Comparison of ENCODE assay signal across 17 mouse cellular contexts in genomic region chr8:70710296-70710695, GRCm38 (mm10). TPM values are rescaled to one million over a fixed set of nuclear protein-coding genes. Genes with fewer than 3 reads are reported as not detected.
DNase-seq lines count a peak whose midpoint lies in the region.
"Had no signal": no experiment of that assay in that cellular context is flagged by ENCODE, and none has a peak within 500 bp of the region (broad histone marks: within the 10 kb centered on the region; RNA-seq: fewer than 3 reads in every experiment).

No protein-coding gene starts in this region.

- peak; percentile 97 for DNase-seq in heart, adult 11 months
- no peak for DNase-seq in heart, embryonic 10.5 days (ENCODE audit: low spot score)
- DNase-seq in 3T3-L1 (ENCODE audit: low read depth, low spot score) (peak; percentile 90), adipocyte (ENCODE audit: low spot score) (peak; percentile 49)
- peak; percentile 76 for DNase-seq in gastrocnemius, postnatal 14 days
- no peak for DNase-seq in T-cell, adult 2 months (ENCODE audit: low spot score)
- no peak for DNase-seq in ovary, postnatal 14 days (ENCODE audit: low spot score)
- DNase-seq: embryo, embryonic 11 days; layer of hippocampus, postnatal 36 days; liver, postnatal 0 days; right cerebral cortex, postnatal 25 days; thymus, postnatal 14 days had no signal

- H3K4me3 ChIP-seq in heart, embryonic 10.5 days: no peak overlapping the region
- H3K4me3 ChIP-seq: erythroblast, embryonic 14.5 days; heart, embryonic 15.5 days; limb, embryonic 13.5 days had no signal

- H3K27ac ChIP-seq in heart, embryonic 10.5 days: no peak overlapping the region
- H3K27ac ChIP-seq: heart, embryonic 15.5 days; limb, embryonic 13.5 days had no signal

- intact Hi-C loops in gastrocnemius, postnatal 14 days (cut with DNase I; ENCODE audit: low total_unique reads): loop anchor here (5.0 kb wide), 1 partner anchor 37 kb away; no protein-coding TSS in a partner anchor

- H3K27me3 ChIP-seq in heart, embryonic 10.5 days (ENCODE audit: insufficient read depth, poor library complexity, severe bottlenecking): peaks cover 17% of the 10 kb centered on the region; the same call in 1 of the 2 replicates
- H3K27me3 ChIP-seq: heart, embryonic 15.5 days; limb, embryonic 13.5 days had no signal

- no peaks in the 10 kb centered on the region for H3K36me3 ChIP-seq in heart, embryonic 10.5 days
- H3K36me3 ChIP-seq: heart, embryonic 15.5 days; limb, embryonic 13.5 days had no signal

- peaks cover 10% of the 10 kb centered on the region; the same call in 1 of the 2 replicates for H3K4me1 ChIP-seq in heart, embryonic 10.5 days
- H3K4me1 ChIP-seq: heart, embryonic 15.5 days; limb, embryonic 13.5 days had no signal

- H3K9me3 ChIP-seq in heart, embryonic 10.5 days: no peaks in the 10 kb centered on the region
- H3K9me3 ChIP-seq: heart, embryonic 15.5 days; limb, embryonic 13.5 days had no signal

- WGBS in heart, embryonic 10.5 days: 88% methylated on average over 1 of the region's 1 CpGs

RNA-seq across cellular contexts. Expression of gene Iqcn, which starts 7.0 kb away (rescaled TPM):
- not detected in 2 replicates for polyA plus RNA-seq in heart, embryonic 10.5 days (2016; fragmentation: Nextera tagmentation; extraction: Ambion mirVana)
- total RNA-seq in gastrocnemius, postnatal 14 days (2021): under 1 TPM in 1 of 2 experiments, not detected in 1; 0.04 TPM
- polyA plus RNA-seq: erythroblast, embryonic 14.5 days; limb, embryonic 13.5 days; liver, postnatal 0 days had no signal

RNA-seq across cellular contexts. Expression of gene Gm3336, which starts 8.0 kb away (rescaled TPM):
- polyA plus RNA-seq in heart, embryonic 10.5 days (2016; fragmentation: Nextera tagmentation; extraction: Ambion mirVana): not detected in 2 replicates
- total RNA-seq in gastrocnemius, postnatal 14 days (2021): not detected
- total RNA-seq: layer of hippocampus, postnatal 36 days; megakaryocyte, adult 5-6 weeks; monocyte, adult 5-6 weeks had no signal
- polyA plus RNA-seq: erythroblast, embryonic 14.5 days; heart, embryonic 15.5 days; limb, embryonic 13.5 days had no signal

RNA-seq across cellular contexts. Expression of gene Jund, which starts 11.5 kb away (rescaled TPM):
- polyA plus RNA-seq in heart, embryonic 10.5 days (2016; fragmentation: Nextera tagmentation; extraction: Ambion mirVana): 76.3 and 116 TPM in 2 replicates
- 10 to 100 TPM; 73.5 to 87.4 TPM for total RNA-seq in gastrocnemius, postnatal 14 days (2021)

RNA-seq across cellular contexts. Expression of gene Pde4c, which starts 13.2 kb away (rescaled TPM):
- polyA plus RNA-seq in heart, embryonic 10.5 days (2016; fragmentation: Nextera tagmentation; extraction: Ambion mirVana): 0.45 and 0.48 TPM in 2 replicates
- total RNA-seq in gastrocnemius, postnatal 14 days (2021): 1 to 10 TPM; 2.9 to 3.4 TPM
- total RNA-seq: megakaryocyte, adult 5-6 weeks had no signal
- polyA plus RNA-seq: erythroblast, embryonic 14.5 days had no signal

RNA-seq across cellular contexts. Expression of gene Lsm4, which starts 37.2 kb away (rescaled TPM):
- polyA plus RNA-seq in heart, embryonic 10.5 days (2016; fragmentation: Nextera tagmentation; extraction: Ambion mirVana): 344 and 410 TPM in 2 replicates
- 10 to 100 TPM; 65.9 to 77.0 TPM for total RNA-seq in gastrocnemius, postnatal 14 days (2021)

Comparison
In these comparisons a context has a peak if more than half of its experiments do, and no peak if none do; other contexts are left out.
1. DNase-seq: peak in heart, adult 11 months (single experiment), 3T3-L1 (single experiment), adipocyte (single experiment) and gastrocnemius, postnatal 14 days (single experiment); none in heart, embryonic 10.5 days (single experiment), T-cell, adult 2 months (single experiment) and ovary, postnatal 14 days (single experiment).